Mouse (Mus musculus) kidney, embryonic 16.5 days (tissue): Measurements from ENCODE around the gene Tex38. TPM values are rescaled to one million over a fixed set of nuclear protein-coding genes. Genes with fewer than 3 reads are reported as not detected.

Experiments used
- ATAC-seq: fragments of 200-750 bp; cut with Nextera tagmentation; 2 replicates; pipeline ENCODE4 v1.8.0; 2017; ENCODE audit warnings: moderate TSS enrichment; ENCODE audit not compliant: low FRiP score, low TSS enrichment
- H3K27ac ChIP-seq: fragments of 300-500 bp; sonication (generic); 2 replicates; pipeline ENCODE4 v1.5.1; 2014; ENCODE audit warnings: low read length
- H3K27me3 ChIP-seq: fragments of 300-500 bp; sonication (generic); 2 replicates; pipeline ENCODE4 v1.6.1; 2014; ENCODE audit warnings: low read length, control low read depth, mixed read lengths; ENCODE audit not compliant: insufficient read depth
- H3K36me3 ChIP-seq: fragments of 300-500 bp; sonication (generic); 2 replicates; pipeline ENCODE4 v1.6.1; 2014; ENCODE audit warnings: low read length, control low read depth, mixed read lengths; ENCODE audit not compliant: insufficient read depth
- H3K4me1 ChIP-seq: fragments of 300-500 bp; sonication (generic); 2 replicates; pipeline ENCODE4 v1.6.1; 2014; ENCODE audit warnings: low read length, control low read depth, mixed read lengths; ENCODE audit not compliant: insufficient read depth
- H3K4me2 ChIP-seq: fragments of 300-500 bp; sonication (generic); replicated peaks from 2 replicates; pipeline ENCODE4 v1.6.1; 2014; ENCODE audit warnings: low read depth, low read length
- H3K4me3 ChIP-seq: fragments of 300-500 bp; sonication (generic); 2 replicates; pipeline ENCODE4 v1.5.1; 2014; ENCODE audit warnings: mild to moderate bottlenecking, low read length
- H3K9ac ChIP-seq: fragments of 300-500 bp; sonication (generic); replicated peaks from 2 replicates; pipeline ENCODE4 v1.6.1; 2014; ENCODE audit warnings: low read length
- H3K9me3 ChIP-seq: fragments of 300-500 bp; sonication (generic); 2 replicates; pipeline ENCODE4 v1.6.1; 2016; ENCODE audit warnings: low read length, control low read depth
- WGBS: fragments of 180-500 bp; shearing (Covaris S2); extraction: QIAGEN DNeasy Blood & Tissue Kit; methylation state at CpG from one replicate; pipeline ENCODE4 v1.1.7; 2014; 5-methylcytosine and 5-hydroxymethylcytosine counted together
- polyA plus RNA-seq: library from polyadenylated mRNA; unstranded; fragments of >200 nt; fragmentation: Nextera tagmentation; extraction: Ambion mirVana; gene quantifications from 2 replicates; pipeline ENCODE4 v1.2.1, GENCODE M21; 2015

The Tex38 gene
- polyA plus RNA-seq = 0.20 and 0.37 TPM in 2 replicates

DNA sequence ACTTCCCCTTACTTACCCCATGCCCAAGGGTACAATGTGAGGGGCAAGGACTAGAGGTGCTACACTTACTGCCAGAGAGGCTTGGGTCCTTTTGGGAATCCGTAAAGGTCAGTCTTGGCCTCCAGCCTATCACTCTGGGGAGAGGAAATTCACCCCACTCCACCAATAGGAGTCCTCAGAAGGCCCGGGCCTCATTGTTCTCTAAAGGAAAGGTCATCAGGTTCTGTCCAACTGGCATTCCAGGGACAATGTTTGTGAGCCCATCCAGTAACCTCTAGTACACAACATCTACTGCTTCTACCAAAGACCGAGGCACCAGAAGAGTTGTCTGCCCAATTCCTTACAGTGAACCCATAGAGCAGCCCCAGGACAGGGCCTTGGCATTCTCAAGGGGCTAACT, at the start of gene Tex38:
Gene Tex38 (minus strand): TSS at position 101 of the 400 bp plus-strand sequence.
- ATAC-seq = no peak
- no peaks in the 10 kb centered on the region for H3K9me3 ChIP-seq

GRCm38 (mm10) chr4:115830491-115830890, 49.7 kb upstream of the Tex38 start:
- no peak overlapping the region for H3K27ac ChIP-seq
- H3K27me3 ChIP-seq = no peaks in the 10 kb centered on the region
- H3K9ac ChIP-seq = 0 out of 2 replicates have a peak overlapping the region, but pooled peaks have one; percentile 1
- peaks cover 13% of the 10 kb centered on the region for H3K4me1 ChIP-seq
- WGBS = 76% methylated on average over 5 of the region's 5 CpGs
- no peaks in the 10 kb centered on the region for H3K9me3 ChIP-seq
- H3K4me2 ChIP-seq = no peak overlapping the region
- no peak for ATAC-seq
- peaks cover 16% of the 10 kb centered on the region for H3K36me3 ChIP-seq
- no peak overlapping the region for H3K4me3 ChIP-seq

More for the DNA sequence above, at the start of gene Tex38:
- Histone ChIP-seq H3K27me3 (no peaks in the 10 kb centered on the region), H3K4me3 (no peak within 1 kb of the TSS), H3K4me2 (no peak within 1 kb of the TSS), H3K9ac (no peak within 1 kb of the TSS), H3K36me3 (peaks cover 8% of the 10 kb centered on the region), H3K4me1 (peaks cover 9% of the 10 kb centered on the region), H3K27ac (no peak within 1 kb of the TSS)
- 85% methylated on average over 3 of the region's 3 CpGs for WGBS

DNA sequence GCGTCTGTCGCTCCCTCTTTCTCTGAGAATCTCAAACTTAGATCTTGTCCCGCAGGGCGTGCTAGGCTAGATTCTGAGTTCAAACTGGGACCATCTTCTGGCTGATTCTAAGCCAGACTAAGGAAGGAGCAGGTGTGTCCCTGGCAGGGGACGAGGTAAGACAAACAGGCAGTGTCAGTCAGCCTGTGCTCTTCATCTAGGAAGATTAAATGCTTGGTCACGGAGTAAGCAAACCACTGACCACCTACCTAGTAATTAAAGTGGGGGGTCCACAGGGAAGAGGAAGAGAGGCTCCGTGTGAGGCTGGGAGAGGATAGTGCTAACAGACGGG, 47.7 kb upstream of the Tex38 start:
- no peak; the same call in 1 of the 2 replicates for ATAC-seq
- H3K27ac ChIP-seq = no peak overlapping the region
- WGBS = 7% methylated on average over 8 of the region's 8 CpGs

DNA sequence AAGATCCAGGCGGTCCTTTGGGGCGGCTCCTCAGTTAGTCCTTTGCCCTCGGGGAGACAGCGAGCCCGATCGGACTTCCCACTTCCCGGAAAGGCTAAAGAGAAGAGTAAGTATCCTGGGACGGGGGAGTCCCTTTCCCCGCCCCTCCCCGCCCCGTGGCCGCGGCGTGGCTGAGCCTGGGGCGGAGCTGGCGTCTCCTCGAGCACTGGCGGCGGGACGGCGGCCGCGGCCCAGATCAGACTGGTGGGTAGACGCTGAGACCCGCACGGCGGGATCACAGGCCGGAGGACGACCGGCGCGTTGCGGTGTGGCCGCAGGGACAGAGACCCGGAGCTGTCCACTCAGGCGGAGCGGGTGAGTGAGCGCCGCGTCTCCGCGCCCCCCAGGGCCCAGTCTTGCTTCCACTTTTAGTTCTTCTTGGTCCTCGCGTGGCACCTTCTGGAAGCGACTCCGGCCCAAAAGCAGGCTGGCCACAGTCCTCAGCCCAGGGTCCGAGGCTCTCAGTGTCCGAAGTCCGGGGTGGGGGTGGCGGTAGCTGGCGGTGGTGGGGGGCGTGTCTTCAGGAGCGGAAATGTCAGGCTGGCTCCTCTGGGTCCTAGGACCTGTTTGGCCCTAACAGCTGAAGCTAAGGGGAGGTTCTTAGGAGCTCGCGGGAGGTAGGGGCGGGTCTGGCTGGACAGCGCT, 47.2 kb upstream of the Tex38 start, which contains the start of gene Mob3c:
Gene Mob3c (plus strand): TSS at position 205 of the 684 bp plus-strand sequence.
- peak within 1 kb of the TSS; percentile 82 for H3K9ac ChIP-seq
- no peaks in the 10 kb centered on the region for H3K9me3 ChIP-seq
- peak within 1 kb of the TSS; percentile 80 for H3K4me2 ChIP-seq
- no peaks in the 10 kb centered on the region for H3K27me3 ChIP-seq
- H3K4me1 ChIP-seq = peaks cover 13% of the 10 kb centered on the region
- H3K4me3 ChIP-seq = peak within 1 kb of the TSS; percentile 88
- WGBS = under 1% methylated on average over 57 of the region's 57 CpGs
- peak; percentile 96 for ATAC-seq
- H3K36me3 ChIP-seq = peaks cover 13% of the 10 kb centered on the region
- peak within 1 kb of the TSS; percentile 95 for H3K27ac ChIP-seq

More for the DNA sequence above, 47.7 kb upstream of the Tex38 start:
- H3K4me3 ChIP-seq = peak overlapping the region; percentile 88
- H3K36me3 ChIP-seq = peaks cover 14% of the 10 kb centered on the region
- peak overlapping the region; percentile 80 for H3K4me2 ChIP-seq
- no peaks in the 10 kb centered on the region for H3K9me3 ChIP-seq
- peak overlapping the region; percentile 82 for H3K9ac ChIP-seq
- H3K27me3 ChIP-seq = no peaks in the 10 kb centered on the region
- peaks cover 13% of the 10 kb centered on the region for H3K4me1 ChIP-seq

DNA sequence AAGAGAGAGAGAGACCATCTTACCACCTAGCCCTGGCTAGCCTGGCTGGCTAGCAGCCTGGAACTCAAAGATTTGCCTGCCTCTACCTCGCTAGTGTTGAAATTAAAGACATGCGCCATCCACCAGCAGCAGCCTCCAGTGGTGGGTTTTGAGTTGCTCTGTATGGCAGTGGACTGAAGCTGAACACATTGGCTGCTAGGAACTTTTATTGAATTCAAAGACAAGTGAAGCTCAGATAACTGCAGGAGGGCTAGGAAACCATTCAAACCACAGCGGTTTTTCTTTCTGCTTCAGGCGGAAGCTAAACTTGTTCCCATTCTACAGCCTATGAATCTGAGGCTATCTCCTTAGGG, 46.7 kb upstream of the Tex38 start:
- H3K27ac ChIP-seq = peak overlapping the region; percentile 95

DNA sequence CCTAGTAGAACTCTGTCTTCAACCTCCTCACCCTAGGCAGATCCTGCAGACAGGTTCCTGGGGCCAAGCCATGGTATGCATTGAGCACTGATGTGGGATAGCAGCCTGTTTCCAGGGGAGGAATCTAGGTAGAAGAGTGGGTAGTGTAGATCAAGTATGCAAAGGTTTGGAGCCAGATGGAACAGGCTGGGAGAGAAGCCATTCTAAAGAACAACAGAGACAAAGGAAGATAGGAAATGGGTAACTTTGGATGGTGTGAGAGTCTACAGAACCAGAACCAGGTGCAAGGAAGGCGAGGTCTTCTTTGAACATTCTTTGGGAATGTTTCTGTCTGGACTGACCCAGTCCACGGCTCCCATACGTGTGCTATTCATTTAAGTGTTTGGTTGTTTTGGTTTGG, 46.2 kb upstream of the Tex38 start:
- Histone ChIP-seq H3K9ac (no peak overlapping the region), H3K4me3 (peak overlapping the region; percentile 88; the same call in 1 of the 2 replicates), H3K4me1 (peaks cover 13% of the 10 kb centered on the region), H3K36me3 (peaks cover 8% of the 10 kb centered on the region), H3K27me3 (no peaks in the 10 kb centered on the region), H3K9me3 (no peaks in the 10 kb centered on the region), H3K4me2 (peak overlapping the region; percentile 80), H3K27ac (no peak overlapping the region)
- WGBS = 74% methylated on average over 3 of the region's 3 CpGs
- ATAC-seq = no peak

More for the DNA sequence above, 46.7 kb upstream of the Tex38 start:
- Histone ChIP-seq H3K4me1 (peaks cover 13% of the 10 kb centered on the region), H3K27me3 (no peaks in the 10 kb centered on the region), H3K9me3 (no peaks in the 10 kb centered on the region), H3K4me2 (peak overlapping the region; percentile 80), H3K9ac (peak overlapping the region; percentile 82), H3K36me3 (peaks cover 13% of the 10 kb centered on the region), H3K4me3 (peak overlapping the region; percentile 88)
- 4% methylated on average over 4 of the region's 4 CpGs for WGBS
- peak; percentile 17; the same call in 1 of the 2 replicates for ATAC-seq

GRCm38 (mm10) chr4:115825271-115825670, 44.5 kb upstream of the Tex38 start:
- no peaks in the 10 kb centered on the region for H3K9me3 ChIP-seq
- no peak for ATAC-seq
- WGBS = 98% methylated on average over 2 of the region's 2 CpGs
- no peak overlapping the region for H3K27ac ChIP-seq
- H3K4me2 ChIP-seq = no peak overlapping the region
- no peaks in the 10 kb centered on the region for H3K36me3 ChIP-seq
- no peak overlapping the region for H3K9ac ChIP-seq
- H3K27me3 ChIP-seq = no peaks in the 10 kb centered on the region
- H3K4me1 ChIP-seq = peaks cover 13% of the 10 kb centered on the region
- no peak overlapping the region for H3K4me3 ChIP-seq

GRCm38 (mm10) chr4:115824178-115824577, 43.4 kb upstream of the Tex38 start:
- Histone ChIP-seq H3K27me3 (no peaks in the 10 kb centered on the region), H3K36me3 (no peaks in the 10 kb centered on the region), H3K4me2 (no peak overlapping the region), H3K4me3 (no peak overlapping the region), H3K9ac (no peak overlapping the region), H3K27ac (no peak overlapping the region), H3K9me3 (no peaks in the 10 kb centered on the region), H3K4me1 (peaks cover 13% of the 10 kb centered on the region)
- WGBS = 85% methylated on average over 2 of the region's 2 CpGs
- no peak for ATAC-seq

DNA sequence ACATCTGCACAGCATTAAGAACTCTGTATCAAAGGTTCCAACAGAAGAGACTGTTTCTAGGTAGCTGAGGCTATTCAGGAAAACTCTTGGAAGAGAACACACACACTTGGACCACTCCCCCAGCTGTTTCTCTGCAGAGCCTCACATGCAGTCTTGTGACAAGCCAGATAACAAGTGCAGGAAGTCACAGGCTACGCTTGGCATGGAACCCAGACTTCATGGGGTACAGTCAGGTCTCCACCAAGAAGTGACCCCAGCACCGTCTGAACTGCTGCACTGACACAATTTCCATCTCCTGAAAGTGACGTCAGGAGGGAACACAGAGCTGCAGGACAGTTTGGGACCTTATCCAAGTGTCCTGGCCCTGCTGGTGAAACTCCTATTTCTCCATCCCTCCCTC, 41.1 kb upstream of the Tex38 start:
- Histone ChIP-seq H3K9ac (no peak overlapping the region), H3K27ac (no peak overlapping the region), H3K4me2 (no peak overlapping the region), H3K9me3 (no peaks in the 10 kb centered on the region), H3K4me1 (0 out of 2 replicates have a peak, but pooled peaks cover under 1% of the 10 kb centered on the region), H3K27me3 (no peaks in the 10 kb centered on the region), H3K4me3 (no peak overlapping the region), H3K36me3 (no peaks in the 10 kb centered on the region)
- ATAC-seq = no peak
- WGBS = 61% methylated on average over 3 of the region's 3 CpGs

- Histone ChIP-seq H3K9ac (no peak overlapping the region), H3K4me3 (no peak overlapping the region), H3K4me2 (no peak overlapping the region), H3K4me1 (no peaks in the 10 kb centered on the region), H3K9me3 (no peaks in the 10 kb centered on the region), H3K27me3 (no peaks in the 10 kb centered on the region), H3K27ac (no peak overlapping the region), H3K36me3 (no peaks in the 10 kb centered on the region)
- ATAC-seq = no peak
Measured at GRCm38 (mm10) chr4:115821431-115821830, 40.6 kb upstream of the Tex38 start.
